Mouse (Mus musculus) brain, embryonic 14.5 days (tissue): ENCODE data around the gene Polr2g. TPM values are rescaled to one million over a fixed set of nuclear protein-coding genes. Genes with fewer than 3 reads are reported as not detected.
A peak's percentile ranks its signal among the peaks of the same experiment; 100 is the strongest.

ENCODE experiments used
- DNase-seq: peaks from one replicate; pipeline ENCODE4 v3.0.0-alpha.2; 2011; ENCODE audit warnings: low read depth
- CTCF ChIP-seq: fragments of 200-500 bp; IDR thresholded peaks from 2 replicates; pipeline ENCODE4 v1.5.1; 2012; ENCODE audit warnings: inconsistent platforms, mild to moderate bottlenecking, moderate library complexity, borderline replicate concordance; ENCODE audit not compliant: insufficient read depth, insufficient read length; ENCODE audit errors: extremely low read depth
- POLR2A ChIP-seq: fragments of 200-500 bp; IDR thresholded peaks from 2 replicates; pipeline ENCODE4 v1.6.1; 2012; ENCODE audit warnings: mild to moderate bottlenecking, inconsistent platforms, borderline replicate concordance; ENCODE audit not compliant: poor library complexity, insufficient read depth, insufficient read length, severe bottlenecking; ENCODE audit errors: extremely low read depth
- polyA plus RNA-seq: library from polyadenylated mRNA; depleted of rRNA; stranded (reverse); fragments of >200 nt; gene quantifications from 2 replicates; pipeline ENCODE4 v1.2.3, GENCODE M21; 2012

Gene Polr2g
- polyA plus RNA-seq, 1 experiment, result 112 TPM

- TF ChIP-seq CTCF (no peak), POLR2A (no peak)
- peak; percentile 50 for DNase-seq
These were observed 32.3 kb upstream of the Polr2g start for GRCm38 (mm10) chr19:8830664-8831063.

DNA sequence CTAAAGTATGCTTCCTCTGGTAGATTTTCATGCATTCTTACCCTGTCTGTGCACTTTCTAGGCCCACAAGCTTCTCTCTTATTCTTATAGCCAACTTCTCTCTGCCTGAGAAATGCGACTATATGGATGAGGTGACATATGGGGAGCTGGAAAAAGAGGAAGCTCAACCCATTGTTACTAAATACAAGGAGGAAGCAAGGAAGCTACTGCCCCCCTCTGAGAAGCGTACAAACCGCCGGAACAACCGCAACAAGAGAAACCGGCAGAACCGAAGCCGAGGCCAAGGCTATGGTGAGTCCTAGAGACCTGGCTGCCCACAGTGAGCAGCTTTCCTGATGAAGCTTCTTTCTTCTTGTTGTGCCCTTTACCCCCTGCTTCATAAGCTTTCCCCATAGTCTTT lies 31.3 kb upstream of the Polr2g start, which contains the start of gene AC129217.1:
Gene AC129217.1, plus strand, starts transcription at position 114 of the 400 bp plus-strand sequence.
- no peak for TF ChIP-seq CTCF
- TF ChIP-seq POLR2A, result no peak
- DNase-seq, result no peak

GRCm38 (mm10) chr19:8822696-8823095 lies 24.3 kb upstream of the Polr2g start:
- no peak for TF ChIP-seq POLR2A
- TF ChIP-seq CTCF, result no peak
- DNase-seq, result no peak

DNA sequence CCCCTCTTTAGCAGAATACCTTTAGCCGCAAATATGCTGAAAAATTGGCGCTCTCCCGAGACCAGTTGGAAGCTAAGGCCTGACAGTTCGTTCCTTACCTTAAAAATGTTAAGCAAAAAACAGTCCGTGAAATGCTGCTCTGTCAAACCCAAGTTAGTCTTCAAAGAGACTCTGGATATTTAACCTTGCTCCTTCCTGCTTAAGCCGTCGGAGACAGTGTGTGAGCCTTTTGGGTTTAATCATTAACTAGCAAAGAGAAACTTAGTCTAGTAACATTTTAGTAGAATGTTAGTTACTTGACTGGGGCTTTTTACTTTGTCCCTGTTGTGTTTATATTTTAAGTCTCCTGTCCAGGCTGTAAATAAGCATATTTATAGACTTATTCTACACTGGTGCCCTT lies 22.8 kb upstream of the Polr2g start:
- TF ChIP-seq CTCF (no peak), POLR2A (no peak)
- no peak for DNase-seq

DNA sequence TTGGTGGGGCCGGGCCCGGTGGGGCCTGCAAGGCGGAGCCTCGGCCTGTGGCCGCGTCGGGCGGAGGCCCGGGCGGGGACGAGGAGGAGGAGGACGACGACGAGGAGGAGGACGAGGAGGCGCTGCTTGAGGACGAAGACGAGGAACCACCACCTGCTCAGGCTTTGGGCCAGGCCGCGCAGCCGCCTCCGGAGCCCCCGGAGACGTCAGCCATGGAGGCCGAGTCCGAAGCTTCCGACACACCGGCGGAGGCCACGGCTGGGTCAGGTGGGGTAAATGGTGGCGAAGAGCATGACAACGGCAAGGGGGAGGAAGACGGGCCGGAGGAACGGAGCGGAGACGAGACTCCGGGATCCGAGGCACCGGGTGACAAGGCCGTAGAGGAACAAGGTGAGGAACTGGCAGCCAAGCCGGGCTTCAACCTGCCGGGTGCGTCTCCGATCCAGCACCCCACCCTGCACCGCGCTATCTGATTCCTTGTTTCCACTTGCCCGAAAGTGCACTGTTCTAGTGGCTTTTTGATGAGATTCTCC lies 22.1 kb upstream of the Polr2g start:
- no peak for TF ChIP-seq POLR2A
- TF ChIP-seq CTCF, result no peak
- DNase-seq, result no peak

GRCm38 (mm10) chr19:8819596-8820423 lies 21.4 kb upstream of the Polr2g start, which contains the start of gene Hnrnpul2:
Gene Hnrnpul2, plus strand, starts transcription at chr19:8820010.
- TF ChIP-seq POLR2A (peak; percentile 73), CTCF (no peak)
- peak; percentile 100 for DNase-seq

DNA sequence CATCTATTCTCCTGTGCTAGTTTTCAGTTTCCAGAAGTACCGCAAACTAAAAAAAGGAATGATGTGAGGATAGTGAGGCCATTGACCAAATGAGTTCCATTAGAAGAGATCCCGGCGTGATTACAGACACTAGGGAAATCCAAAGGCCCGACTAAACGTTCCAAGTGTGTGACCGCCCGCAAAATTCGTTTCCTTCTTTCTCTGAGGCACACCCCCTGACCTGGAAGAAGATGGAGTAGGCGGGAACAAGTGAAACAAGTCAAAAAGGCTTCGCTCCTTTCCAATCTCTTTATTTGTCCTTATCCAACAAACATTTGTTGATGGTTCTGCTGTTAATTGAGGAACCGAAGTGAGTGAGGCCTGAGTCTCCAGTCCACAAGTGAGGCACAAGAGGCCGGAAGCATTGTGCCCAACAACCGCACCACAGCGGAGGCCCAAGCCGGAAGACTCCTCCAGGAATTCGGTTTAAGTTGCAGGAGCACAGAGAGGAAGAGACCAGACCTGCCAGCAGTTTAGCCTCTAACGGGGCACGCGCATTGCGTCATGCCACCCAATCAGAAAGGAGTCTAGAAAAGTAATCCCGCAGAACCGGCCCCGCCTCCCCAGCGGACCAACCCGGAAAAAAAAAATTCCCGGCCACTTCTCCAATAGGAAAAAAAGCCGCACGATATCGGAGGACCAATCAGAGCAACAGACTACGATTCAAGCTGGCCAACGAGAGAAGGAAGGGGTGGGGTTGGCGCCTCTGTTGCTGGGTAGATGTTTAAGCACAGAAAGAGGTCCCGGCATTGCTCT lies 20.6 kb upstream of the Polr2g start, which contains the start of gene Ttc9c:
Gene Ttc9c, minus strand, starts transcription at position 533 of the 795 bp plus-strand sequence.
- TF ChIP-seq POLR2A (peak; percentile 65; the same call in 1 of the 2 replicates), CTCF (no peak)
- peak; percentile 100 for DNase-seq

GRCm38 (mm10) chr19:8818301-8818798 lies 20.0 kb upstream of the Polr2g start:
- no peak for DNase-seq
- TF ChIP-seq CTCF (no peak), POLR2A (no peak)

DNA sequence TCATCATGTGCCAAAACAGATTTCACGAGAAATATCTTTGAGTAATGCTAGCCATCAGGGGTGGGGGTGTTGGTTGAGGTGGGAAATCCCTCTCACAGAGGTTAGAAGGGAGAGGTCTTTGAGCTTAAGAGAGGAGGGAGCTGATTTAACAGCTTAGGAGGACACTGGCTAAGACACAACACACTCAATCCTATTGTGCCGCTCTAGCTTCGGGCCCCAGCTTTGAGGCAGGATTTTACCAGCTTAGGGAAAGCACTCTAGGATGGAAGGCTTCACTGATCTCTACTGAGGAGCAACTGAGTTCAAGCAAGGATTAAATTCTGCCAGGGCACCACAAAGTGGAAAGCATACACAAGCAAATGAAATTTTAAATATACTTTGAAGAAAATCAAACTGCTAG lies 18.6 kb upstream of the Polr2g start:
- TF ChIP-seq POLR2A, result no peak
- no peak for TF ChIP-seq CTCF
- DNase-seq, result no peak

GRCm38 (mm10) chr19:8815812-8816211 lies 17.4 kb upstream of the Polr2g start:
- DNase-seq, result peak; percentile 33
- no peak for TF ChIP-seq POLR2A
- TF ChIP-seq CTCF, result no peak

DNA sequence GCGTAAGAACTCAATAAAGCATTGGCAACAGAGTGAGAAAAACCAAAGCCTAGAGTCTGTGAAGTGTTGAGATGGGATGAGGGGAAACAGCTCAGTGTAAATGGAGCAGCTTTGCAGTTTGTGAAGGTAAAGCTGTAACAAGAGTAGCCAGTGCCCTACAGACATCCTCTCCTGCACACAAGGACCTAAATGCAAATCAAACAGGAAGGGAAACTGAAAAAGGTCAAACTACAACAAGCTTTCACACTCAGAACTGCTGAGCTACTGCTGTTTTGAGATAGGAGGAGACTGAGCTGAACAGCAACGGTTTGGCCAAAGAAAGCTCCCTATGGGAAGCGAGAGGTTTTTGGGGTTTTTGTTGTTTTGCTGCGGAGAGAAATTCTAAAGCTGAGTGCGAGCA lies 8.4 kb upstream of the Polr2g start:
- no peak for DNase-seq
- TF ChIP-seq POLR2A (no peak), CTCF (no peak)
